Mouse (Mus musculus) liver, adult 2 months (tissue): ENCODE measurements at regions not wholly inside any gene's neighbourhood (a gene's known extent, or its start where the extent isn't known, plus 50 kb on each side); places are given as distances from the start of the nearest gene placed in this dataset.

Source experiments
- CTCF ChIP-seq: fragments of 200-500 bp; IDR thresholded peaks from 2 replicates; pipeline ENCODE4 v1.5.1; 2011; ENCODE audit warnings: low read depth, low read length, control low read depth
- POLR2A ChIP-seq: fragments of 200-500 bp; IDR thresholded peaks from 2 replicates; pipeline ENCODE4 v1.6.1; 2011; ENCODE audit warnings: low read length, control low read depth; ENCODE audit not compliant: insufficient read depth; ENCODE audit errors: extremely low read depth

DNA sequence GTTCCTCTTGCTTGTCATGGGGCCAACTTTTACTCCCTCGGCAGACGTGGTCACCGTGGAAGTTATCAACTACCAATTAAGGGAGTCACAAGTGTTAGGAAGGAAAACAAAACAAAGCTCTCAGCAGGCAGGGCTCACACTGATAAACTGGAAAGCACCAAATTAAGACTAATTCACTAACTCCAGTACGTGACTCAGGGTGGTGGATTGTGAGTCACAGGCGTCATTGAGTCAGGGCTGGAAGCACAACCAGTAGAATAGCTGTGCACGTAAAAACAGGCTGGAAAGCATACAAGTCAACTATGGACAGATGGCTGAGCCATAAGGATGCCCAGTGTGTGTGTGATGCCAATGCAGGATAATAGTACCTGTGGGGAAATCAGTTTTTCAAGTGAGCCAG lies 204.9 kb downstream of the Gja1 start:
- TF ChIP-seq POLR2A (no peak), CTCF (no peak)
